In the genomic region with DNA sequence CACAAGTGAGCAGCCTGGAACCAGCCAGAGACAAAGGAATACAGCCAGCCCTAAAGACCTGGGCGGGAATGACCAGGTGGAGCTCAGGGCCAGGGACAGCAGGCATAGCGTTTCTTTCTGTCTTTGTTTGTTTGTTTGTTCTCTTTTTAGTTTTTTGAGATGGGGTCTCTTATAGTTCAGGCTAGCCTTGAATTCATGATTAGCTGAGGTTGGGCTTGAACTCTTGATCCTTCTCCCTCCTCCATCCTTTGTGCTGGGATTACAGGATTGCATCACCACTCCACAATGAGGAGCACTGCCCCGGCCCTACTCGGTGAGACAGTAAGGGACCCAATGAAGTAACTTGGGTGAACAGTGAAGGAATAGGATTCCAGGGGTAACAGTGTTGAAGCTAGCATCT, we compare ENCODE assay signal across 13 mouse cellular contexts. TPM values are rescaled to one million over a fixed set of nuclear protein-coding genes. Genes with fewer than 3 reads are reported as not detected.
DNase-seq lines count a peak whose midpoint lies in the region; ATAC-seq and TF ChIP-seq lines count a peak whose summit lies in the region.
"Had no signal": no experiment of that assay in that cellular context is flagged by ENCODE, and none has a peak within 500 bp of the region (broad histone marks: within the 10 kb centered on the region; RNA-seq: fewer than 3 reads in every experiment).

No protein-coding gene starts in this region.

- intact Hi-C loops in left cerebral cortex, adult 2 months (cut with DNase I), result loop anchor here (1.0 to 2.0 kb wide), 2 partner anchors 28 to 122 kb away; no protein-coding TSS in a partner anchor

- peak overlapping the region; percentile 86 for H3K4me2 ChIP-seq in forebrain, embryonic 12.5 days
- H3K4me2 ChIP-seq in limb, embryonic 13.5 days (replicated peaks), result peak overlapping the region; percentile 67

- peak overlapping the region; percentile 33 for H3K4me3 ChIP-seq in left cerebral cortex, adult 2 months
- H3K4me3 ChIP-seq in forebrain, embryonic 12.5 days (replicated peaks), result peak overlapping the region; percentile 50
- no peak overlapping the region for H3K4me3 ChIP-seq in limb, embryonic 13.5 days
- H3K4me3 ChIP-seq in olfactory bulb, adult 2 months (ENCODE audit: insufficient read depth, low read depth, low read length), result no peak overlapping the region

- ATAC-seq in forebrain, embryonic 12.5 days (ENCODE audit: low FRiP score), result peak; percentile 36
- no peak for ATAC-seq in limb, embryonic 13.5 days (ENCODE audit: low FRiP score, low read depth)
- ATAC-seq: activated CD4-positive, CD25-positive, alpha-beta regulatory T cell, adult 4 months had no signal

- no peak for TF ChIP-seq POLR2A in olfactory bulb, adult 2 months (IDR thresholded peaks at IDR 0.05; ENCODE audit: insufficient read depth, low read depth, low read length)

- H3K4me1 ChIP-seq in forebrain, embryonic 12.5 days, result peaks cover 68% of the 10 kb centered on the region
- H3K4me1 ChIP-seq in limb, embryonic 13.5 days, result peaks cover 28% of the 10 kb centered on the region
- peaks cover 44% of the 10 kb centered on the region for H3K4me1 ChIP-seq in olfactory bulb, adult 2 months (ENCODE audit: control insufficient read depth, insufficient read depth, low read length)

- peak overlapping the region; percentile 56 for H3K9ac ChIP-seq in forebrain, embryonic 12.5 days
- H3K9ac ChIP-seq in limb, embryonic 13.5 days, result no peak overlapping the region

- no peak for DNase-seq in left cerebral cortex, adult 2 months (ENCODE audit: extremely low spot score in 1 of 2, low spot score in 2 of 2)
- no peak for DNase-seq in left cerebral cortex, adult 18-20 months (ENCODE audit: low spot score in 2 of 2)
- DNase-seq in adrenal gland, postnatal 14 days, result no peak
- no peak for DNase-seq in spleen, adult 18-20 months
- DNase-seq in adrenal gland, adult 18-20 months (ENCODE audit: low spot score in 2 of 2), result no peak
- DNase-seq: kidney, adult 8-10 months had no signal

- no peaks in the 10 kb centered on the region for H3K9me3 ChIP-seq in forebrain, embryonic 12.5 days
- no peaks in the 10 kb centered on the region for H3K9me3 ChIP-seq in limb, embryonic 13.5 days
- H3K9me3 ChIP-seq: heart, embryonic 10.5 days had no signal

- peak overlapping the region; percentile 70; the same call in 1 of the 2 replicates for H3K27ac ChIP-seq in left cerebral cortex, adult 2 months
- H3K27ac ChIP-seq in forebrain, embryonic 12.5 days, result peak overlapping the region; percentile 99
- H3K27ac ChIP-seq in limb, embryonic 13.5 days, result no peak overlapping the region
- peak overlapping the region; percentile 76 for H3K27ac ChIP-seq in olfactory bulb, adult 2 months (ENCODE audit: insufficient read depth, low read depth, low read length)
- H3K27ac ChIP-seq: heart, embryonic 10.5 days had no signal

- no peak for TF ChIP-seq CTCF in left cerebral cortex, adult 2 months (IDR thresholded peaks at IDR 0.05)
- TF ChIP-seq CTCF in olfactory bulb, adult 2 months (IDR thresholded peaks at IDR 0.05; ENCODE audit: insufficient read depth, low read depth, low read length), result no peak

- H3K27me3 ChIP-seq in forebrain, embryonic 12.5 days, result peaks cover 46% of the 10 kb centered on the region
- peaks cover 59% of the 10 kb centered on the region for H3K27me3 ChIP-seq in limb, embryonic 13.5 days

- H3K36me3 ChIP-seq in forebrain, embryonic 12.5 days (replicated peaks), result no peaks in the 10 kb centered on the region
- H3K36me3 ChIP-seq in limb, embryonic 13.5 days, result no peaks in the 10 kb centered on the region
- H3K36me3 ChIP-seq: heart, embryonic 10.5 days had no signal

- WGBS in forebrain, embryonic 12.5 days, result 17% methylated on average over 4 of the region's 4 CpGs
- WGBS in limb, embryonic 13.5 days, result 51% methylated on average over 4 of the region's 4 CpGs
- WGBS in olfactory bulb, adult 2 months, result 31% methylated on average over 4 of the region's 4 CpGs

RNA-seq across cellular contexts. Expression of a gene that starts 1.1 kb away (rescaled TPM):
- 10 to 100 TPM; 29.5 to 29.8 TPM for total RNA-seq in left cerebral cortex, adult 2 months (2021)
- total RNA-seq in left cerebral cortex, adult 18-20 months (2021), result 10 to 100 TPM; 26.3 to 31.6 TPM
- polyA plus RNA-seq in forebrain, embryonic 12.5 days (2016; fragmentation: Nextera tagmentation; extraction: Ambion mirVana), result 41.6 and 44.8 TPM in 2 replicates
- 1.7 TPM in 2 replicates for polyA plus RNA-seq in limb, embryonic 13.5 days (2015; fragmentation: Nextera tagmentation; extraction: Ambion mirVana)
- not detected in 2 replicates for polyA plus RNA-seq in olfactory bulb, adult 2 months (2012; ENCODE audit: insufficient read depth, insufficient read length, low replicate concordance, missing spikeins)
- total RNA-seq in adrenal gland, postnatal 14 days (2021), result not detected in 2 replicates
- not detected for total RNA-seq in adrenal gland, adult 18-20 months (2021)
- polyA plus RNA-seq: activated CD4-positive, CD25-positive, alpha-beta regulatory T cell, adult 4 months had no signal

RNA-seq across cellular contexts. Expression of a gene that starts 4.0 kb away (rescaled TPM):
- not detected for total RNA-seq in left cerebral cortex, adult 2 months (2021)
- not detected for total RNA-seq in left cerebral cortex, adult 18-20 months (2021)
- polyA plus RNA-seq in forebrain, embryonic 12.5 days (2016; fragmentation: Nextera tagmentation; extraction: Ambion mirVana), result not detected in 2 replicates
- polyA plus RNA-seq in limb, embryonic 13.5 days (2015; fragmentation: Nextera tagmentation; extraction: Ambion mirVana), result not detected in 2 replicates
- not detected in 2 replicates for polyA plus RNA-seq in olfactory bulb, adult 2 months (2012; ENCODE audit: insufficient read depth, insufficient read length, low replicate concordance, missing spikeins)
- total RNA-seq in adrenal gland, postnatal 14 days (2021), result not detected in 2 replicates
- not detected for total RNA-seq in adrenal gland, adult 18-20 months (2021)
- total RNA-seq: left cerebral cortex, postnatal 4 days had no signal
- polyA plus RNA-seq: activated CD4-positive, CD25-positive, alpha-beta regulatory T cell, adult 4 months; heart, embryonic 10.5 days; lung, embryonic 16.5 days had no signal

RNA-seq across cellular contexts. Expression of a gene that starts 29.5 kb away (rescaled TPM):
- total RNA-seq in left cerebral cortex, adult 2 months (2021), result 1 to 10 TPM; 3.2 to 3.6 TPM
- 1 to 10 TPM; 1.7 to 2.6 TPM for total RNA-seq in left cerebral cortex, adult 18-20 months (2021)
- 0.80 and 1.4 TPM in 2 replicates for polyA plus RNA-seq in forebrain, embryonic 12.5 days (2016; fragmentation: Nextera tagmentation; extraction: Ambion mirVana)
- 0.09 and 0.23 TPM in 2 replicates for polyA plus RNA-seq in limb, embryonic 13.5 days (2015; fragmentation: Nextera tagmentation; extraction: Ambion mirVana)
- polyA plus RNA-seq in olfactory bulb, adult 2 months (2012; ENCODE audit: insufficient read depth, insufficient read length, low replicate concordance, missing spikeins), result not detected in 2 replicates
- total RNA-seq in adrenal gland, postnatal 14 days (2021), result 0.41 and 0.56 TPM in 2 replicates
- total RNA-seq in adrenal gland, adult 18-20 months (2021), result under 1 TPM; 0.66 to 0.93 TPM

RNA-seq across cellular contexts. Expression of a gene that starts 56.3 kb away (rescaled TPM):
- 1 to 10 TPM; 4.0 to 5.4 TPM for total RNA-seq in left cerebral cortex, adult 2 months (2021)
- 1 to 10 TPM; 4.3 to 6.5 TPM for total RNA-seq in left cerebral cortex, adult 18-20 months (2021)
- 8.4 and 10.8 TPM in 2 replicates for polyA plus RNA-seq in forebrain, embryonic 12.5 days (2016; fragmentation: Nextera tagmentation; extraction: Ambion mirVana)
- 56.2 and 60.0 TPM in 2 replicates for polyA plus RNA-seq in limb, embryonic 13.5 days (2015; fragmentation: Nextera tagmentation; extraction: Ambion mirVana)
- not detected in 2 replicates for polyA plus RNA-seq in olfactory bulb, adult 2 months (2012; ENCODE audit: insufficient read depth, insufficient read length, low replicate concordance, missing spikeins)
- 16.6 and 18.6 TPM in 2 replicates for total RNA-seq in adrenal gland, postnatal 14 days (2021)
- 1 to 10 TPM; 2.5 to 4.6 TPM for total RNA-seq in adrenal gland, adult 18-20 months (2021)

Comparison
In these comparisons a context has a peak if more than half of its experiments do, and no peak if none do; other contexts are left out.
1. H3K4me3 ChIP-seq: peak in left cerebral cortex, adult 2 months (single experiment) and forebrain, embryonic 12.5 days (single experiment); none in limb, embryonic 13.5 days (single experiment) and olfactory bulb, adult 2 months (single experiment).
2. RNA of a gene that starts 1.1 kb away (total RNA-seq): 26.3 to 31.6 TPM in left cerebral cortex, adult 18-20 months and 29.5 to 29.8 TPM in left cerebral cortex, adult 2 months; not detected in adrenal gland, adult 18-20 months and not detected in adrenal gland, postnatal 14 days; every median in the first group is over 10 times any median in the second.